Mouse (Mus musculus): ENCODE results near the gene Prkag1. TPM values are rescaled to one million over a fixed set of nuclear protein-coding genes. Genes with fewer than 3 reads are reported as not detected.

The Prkag1 gene
- polyA plus RNA-seq, 1 experiment, result not detected

DNA sequence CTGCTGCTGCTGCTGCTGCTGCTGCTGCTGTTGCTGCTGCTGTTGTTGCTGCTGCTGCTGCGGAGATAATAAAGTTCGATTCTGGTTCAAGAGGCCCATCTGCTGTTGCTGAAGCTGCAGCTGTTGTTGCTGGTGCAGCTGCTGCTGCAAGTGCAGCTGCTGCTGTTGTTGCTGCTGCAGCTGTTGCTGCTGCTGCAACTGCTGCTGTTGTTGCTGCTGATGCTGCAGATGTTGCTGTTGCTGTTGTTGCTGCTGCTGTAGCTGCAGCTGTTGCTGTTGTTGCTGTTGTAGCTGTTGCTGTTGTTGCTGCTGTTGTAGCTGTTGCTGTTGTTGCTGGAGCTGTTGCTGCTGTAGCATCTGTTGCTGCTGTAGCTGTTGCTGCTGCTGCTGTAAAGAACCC is 13.8 kb upstream of the Prkag1 start:
- Histone ChIP-seq H3K4me3 (ENCODE audit: insufficient read depth, low read depth, low read length) (no peak overlapping the region), H3K4me1 (ENCODE audit: control insufficient read depth, insufficient read depth, low read length) (peaks cover 20% of the 10 kb centered on the region), H3K27ac (ENCODE audit: insufficient read depth, low read depth, low read length) (no peak overlapping the region)
- TF ChIP-seq CTCF (IDR thresholded peaks at IDR 0.05; ENCODE audit: insufficient read depth, low read depth, low read length) (no peak), POLR2A (IDR thresholded peaks at IDR 0.05; ENCODE audit: insufficient read depth, low read depth, low read length) (no peak)
- WGBS, result 88% methylated on average over 2 of the region's 2 CpGs

DNA sequence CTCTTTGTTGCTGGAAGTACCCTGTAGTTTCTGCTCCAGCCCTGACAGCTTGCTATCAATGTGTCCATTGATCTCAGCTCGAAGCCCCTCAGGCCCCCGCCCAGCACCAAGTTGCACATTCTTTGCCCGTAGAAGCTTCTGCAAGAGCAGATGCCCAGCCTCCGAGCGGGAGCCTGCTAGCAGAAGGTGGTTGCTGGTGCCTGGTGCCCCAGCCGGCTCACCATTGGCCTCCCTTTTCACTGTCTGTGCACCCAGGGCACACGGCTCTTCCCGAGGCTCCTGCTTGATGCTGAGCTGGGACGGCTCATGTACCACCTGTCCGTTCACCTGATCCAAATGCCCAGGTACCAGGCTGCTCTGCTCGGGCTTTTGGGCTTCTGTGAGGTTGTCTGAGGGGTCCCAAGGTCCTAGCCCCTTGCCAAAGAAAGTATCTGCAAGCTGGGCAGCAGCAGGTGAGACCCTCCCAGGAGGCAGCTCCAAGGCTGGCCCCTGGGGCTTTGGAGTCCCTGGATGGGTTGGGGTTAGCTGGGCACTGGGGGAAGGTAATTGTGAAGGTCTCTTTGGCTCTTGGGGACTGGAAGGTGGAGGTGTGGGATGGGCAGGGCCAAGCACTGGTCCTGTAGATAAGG is 12.4 kb upstream of the Prkag1 start:
- H3K27ac ChIP-seq (ENCODE audit: insufficient read depth, low read depth, low read length), result no peak overlapping the region
- H3K4me1 ChIP-seq (ENCODE audit: control insufficient read depth, insufficient read depth, low read length), result peaks cover 20% of the 10 kb centered on the region
- H3K4me3 ChIP-seq (ENCODE audit: insufficient read depth, low read depth, low read length), result no peak overlapping the region
- 88% methylated on average over 11 of the region's 11 CpGs for WGBS
- TF ChIP-seq POLR2A (IDR thresholded peaks at IDR 0.05; ENCODE audit: insufficient read depth, low read depth, low read length) (no peak), CTCF (IDR thresholded peaks at IDR 0.05; ENCODE audit: insufficient read depth, low read depth, low read length) (no peak)

DNA sequence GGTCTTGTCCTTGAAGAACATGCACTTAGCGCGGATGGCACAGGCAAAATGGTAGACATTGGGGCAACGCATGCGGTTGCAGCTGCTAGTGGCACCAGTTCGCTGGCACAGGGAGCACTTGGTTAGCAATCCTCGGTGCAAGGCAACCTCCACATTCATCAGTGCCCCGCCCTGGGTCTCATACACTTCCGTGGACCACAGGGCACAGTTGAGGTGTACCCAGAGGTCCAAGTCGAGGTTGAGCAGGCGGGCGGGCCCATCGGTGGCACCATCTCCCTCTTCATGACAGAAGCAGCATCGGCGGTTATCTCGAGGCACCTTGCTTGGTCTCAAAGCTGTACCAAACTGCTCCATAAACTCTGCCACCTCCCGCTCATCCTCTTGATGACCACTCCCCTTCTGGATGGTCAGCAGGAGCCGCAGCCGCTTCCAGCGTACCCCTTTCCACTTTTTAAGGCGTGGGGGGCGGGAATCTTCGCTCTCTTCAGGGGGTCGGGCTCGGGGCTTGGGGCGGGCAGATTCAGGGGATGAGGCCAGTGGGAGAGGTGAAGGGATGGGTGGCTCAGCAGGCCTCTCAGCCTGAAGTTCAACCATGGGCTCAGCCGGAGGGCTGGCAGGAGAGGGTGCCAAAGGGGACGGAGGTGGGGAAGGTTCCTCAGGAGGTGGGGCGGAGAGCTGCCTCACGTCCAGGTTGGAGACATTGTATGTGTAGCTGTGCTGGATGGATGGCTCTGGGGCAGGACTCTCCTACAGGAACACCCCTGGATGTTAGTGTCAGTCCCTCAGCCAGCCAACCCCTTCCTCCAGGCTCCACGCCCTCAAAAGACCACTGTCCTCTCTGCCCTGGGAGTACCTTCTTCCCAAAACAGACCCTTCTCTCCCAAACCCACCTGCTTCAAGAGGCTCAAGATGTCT is 8.6 kb upstream of the Prkag1 start:
- Histone ChIP-seq H3K4me3 (ENCODE audit: insufficient read depth, low read depth, low read length) (no peak overlapping the region), H3K27ac (ENCODE audit: insufficient read depth, low read depth, low read length) (no peak overlapping the region), H3K4me1 (ENCODE audit: control insufficient read depth, insufficient read depth, low read length) (peaks cover 20% of the 10 kb centered on the region)
- 93% methylated on average over 30 of the region's 30 CpGs for WGBS
- TF ChIP-seq POLR2A (IDR thresholded peaks at IDR 0.05; ENCODE audit: insufficient read depth, low read depth, low read length) (no peak), CTCF (IDR thresholded peaks at IDR 0.05; ENCODE audit: insufficient read depth, low read depth, low read length) (no peak)

DNA sequence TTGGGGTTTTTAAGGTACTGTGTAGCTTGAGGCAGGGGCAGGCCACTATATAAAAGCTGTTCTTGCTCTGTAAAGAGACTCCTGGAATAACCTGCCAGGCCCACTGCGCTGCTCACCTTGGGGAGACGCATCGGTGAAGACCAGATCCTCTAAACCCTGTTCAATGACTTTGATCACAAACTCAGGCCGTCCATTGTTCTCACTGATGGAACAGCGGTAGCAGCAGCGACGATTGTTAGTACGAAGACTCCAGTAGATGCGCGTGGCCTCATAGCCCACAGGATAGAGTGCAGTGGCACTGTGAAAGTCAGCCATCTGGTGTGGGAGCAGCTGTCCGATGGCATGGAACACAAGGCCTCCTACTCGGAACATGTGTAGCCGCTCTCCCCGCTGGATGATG is 7.8 kb upstream of the Prkag1 start:
- 93% methylated on average over 14 of the region's 14 CpGs for whole genome bisulfite sequencing
- H3K4me3 ChIP-seq (ENCODE audit: insufficient read depth, low read depth, low read length), result no peak overlapping the region

DNA sequence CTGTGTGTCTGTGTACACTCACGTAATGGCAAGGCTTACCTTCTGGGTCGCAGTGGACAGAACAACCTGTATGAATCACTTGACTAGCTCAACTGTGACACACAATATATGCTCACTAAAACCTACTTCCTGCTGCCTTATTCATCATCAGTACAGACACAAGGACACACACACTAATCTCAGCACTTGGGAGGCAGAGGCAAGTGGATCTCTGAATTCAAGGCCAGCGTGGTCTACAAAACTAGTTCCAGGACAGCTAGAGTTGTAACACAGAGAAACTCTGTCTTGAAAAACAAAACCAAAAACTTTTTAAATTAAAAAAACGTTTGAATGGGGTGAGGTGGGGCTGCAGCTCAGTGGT is 6.4 kb upstream of the Prkag1 start:
- WGBS, result 76% methylated on average over 4 of the region's 4 CpGs
- H3K4me3 ChIP-seq (ENCODE audit: insufficient read depth, low read depth, low read length), result no peak overlapping the region
- peaks cover 8% of the 10 kb centered on the region for H3K4me1 ChIP-seq (ENCODE audit: control insufficient read depth, insufficient read depth, low read length)
- no peak overlapping the region for H3K27ac ChIP-seq (ENCODE audit: insufficient read depth, low read depth, low read length)
- TF ChIP-seq POLR2A (IDR thresholded peaks at IDR 0.05; ENCODE audit: insufficient read depth, low read depth, low read length) (no peak), CTCF (IDR thresholded peaks at IDR 0.05; ENCODE audit: insufficient read depth, low read depth, low read length) (no peak)

More for the DNA sequence above, 7.8 kb upstream of the Prkag1 start:
- TF ChIP-seq CTCF (IDR thresholded peaks at IDR 0.05; ENCODE audit: insufficient read depth, low read depth, low read length), result no peak
- no peak for TF ChIP-seq POLR2A (IDR thresholded peaks at IDR 0.05; ENCODE audit: insufficient read depth, low read depth, low read length)
- no peak overlapping the region for H3K27ac ChIP-seq (ENCODE audit: insufficient read depth, low read depth, low read length)
- peaks cover 20% of the 10 kb centered on the region for H3K4me1 ChIP-seq (ENCODE audit: control insufficient read depth, insufficient read depth, low read length)

DNA sequence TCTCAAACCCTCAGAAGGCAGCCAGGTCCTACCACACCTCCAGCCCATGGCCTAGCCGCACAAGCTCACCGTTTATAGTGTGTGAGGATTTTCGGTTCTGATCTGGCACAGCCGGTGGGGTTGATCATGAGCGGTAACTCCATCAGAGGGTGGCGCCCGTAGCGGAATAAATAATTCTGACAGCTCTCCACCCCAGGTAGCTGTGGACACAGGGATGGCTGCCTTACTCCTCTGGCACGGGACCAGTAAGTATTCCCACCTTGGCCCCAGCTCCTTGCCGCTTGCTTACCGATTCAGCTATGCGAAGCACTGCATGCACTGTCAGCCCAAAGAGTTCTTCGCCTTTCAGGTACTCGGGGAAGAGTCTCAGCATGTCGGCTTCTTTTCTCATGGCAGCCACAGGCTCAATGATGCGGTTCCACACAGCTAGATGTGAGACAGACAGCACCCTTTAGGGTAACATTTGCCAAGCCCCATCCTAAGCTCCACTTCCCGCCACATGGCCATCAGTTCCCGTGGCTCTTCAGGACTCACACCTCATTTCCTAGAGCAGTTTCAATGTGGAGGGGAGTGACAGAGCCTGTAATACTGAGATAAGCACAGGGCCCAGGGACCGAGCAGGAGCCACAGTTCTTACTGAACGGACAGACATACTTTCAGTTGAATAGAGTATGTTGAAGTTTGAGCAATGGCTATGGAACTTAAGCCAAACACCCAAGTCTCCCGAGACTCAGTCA is 5.9 kb upstream of the Prkag1 start:
- H3K27ac ChIP-seq (ENCODE audit: insufficient read depth, low read depth, low read length), result no peak overlapping the region
- no peak overlapping the region for H3K4me3 ChIP-seq (ENCODE audit: insufficient read depth, low read depth, low read length)

DNA sequence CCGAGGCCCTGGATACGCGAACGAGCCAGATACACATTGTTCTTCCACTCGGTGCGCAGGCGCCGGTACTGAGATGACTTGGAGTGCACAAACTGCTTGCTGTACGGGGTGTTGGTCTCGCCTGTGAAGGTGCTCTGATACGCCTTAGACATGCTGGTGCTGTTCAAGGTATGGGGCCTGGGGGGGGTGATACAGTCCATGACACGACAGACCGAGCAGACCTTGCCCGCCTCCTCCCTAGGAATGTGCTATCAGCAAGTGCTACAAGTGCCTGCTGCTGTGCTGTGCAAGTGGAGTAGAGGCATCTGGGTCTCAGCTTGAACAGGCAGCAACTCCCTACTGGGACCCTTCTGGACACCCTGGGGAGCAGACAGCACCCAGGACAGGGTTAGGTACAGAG is 4.0 kb upstream of the Prkag1 start:
- H3K4me1 ChIP-seq (ENCODE audit: control insufficient read depth, insufficient read depth, low read length), result 0 out of 2 replicates have a peak, but pooled peaks cover 3% of the 10 kb centered on the region
- 94% methylated on average over 14 of the region's 14 CpGs for WGBS
- no peak overlapping the region for H3K4me3 ChIP-seq (ENCODE audit: insufficient read depth, low read depth, low read length)
- no peak for TF ChIP-seq CTCF (IDR thresholded peaks at IDR 0.05; ENCODE audit: insufficient read depth, low read depth, low read length)
- no peak overlapping the region for H3K27ac ChIP-seq (ENCODE audit: insufficient read depth, low read depth, low read length)

More for the DNA sequence above, 5.9 kb upstream of the Prkag1 start:
- TF ChIP-seq CTCF (IDR thresholded peaks at IDR 0.05; ENCODE audit: insufficient read depth, low read depth, low read length) (no peak), POLR2A (IDR thresholded peaks at IDR 0.05; ENCODE audit: insufficient read depth, low read depth, low read length) (no peak)
- WGBS, result 94% methylated on average over 21 of the region's 21 CpGs
- H3K4me1 ChIP-seq (ENCODE audit: control insufficient read depth, insufficient read depth, low read length), result peaks cover 7% of the 10 kb centered on the region; the same call in 1 of the 2 replicates

DNA sequence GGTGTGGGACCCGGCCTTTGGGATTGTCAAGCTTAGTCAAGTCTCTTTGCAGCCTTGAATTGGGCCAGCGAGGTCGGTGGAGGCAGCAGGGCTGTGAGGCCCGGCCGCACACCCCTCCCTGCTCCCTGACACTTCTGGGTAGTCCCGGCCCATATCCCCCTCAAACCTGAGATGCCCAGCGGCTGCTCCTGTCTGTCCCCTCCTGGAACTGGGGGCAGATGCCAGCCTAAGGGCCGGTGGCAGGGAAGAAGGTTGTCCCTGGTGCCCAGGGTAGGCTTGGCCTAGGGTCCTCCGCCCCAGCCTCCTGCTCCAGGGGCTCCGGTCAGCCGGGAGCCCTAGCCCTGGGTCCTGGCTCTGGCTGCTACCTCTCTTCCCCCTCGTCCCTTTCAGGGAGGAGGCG is 2.7 kb upstream of the Prkag1 start:
- no peak overlapping the region for H3K27ac ChIP-seq (ENCODE audit: insufficient read depth, low read depth, low read length)
- 85% methylated on average over 13 of the region's 13 CpGs for WGBS

More for the DNA sequence above, 2.7 kb upstream of the Prkag1 start:
- TF ChIP-seq POLR2A (IDR thresholded peaks at IDR 0.05; ENCODE audit: insufficient read depth, low read depth, low read length), result no peak
- TF ChIP-seq CTCF (IDR thresholded peaks at IDR 0.05; ENCODE audit: insufficient read depth, low read depth, low read length), result no peak
- Histone ChIP-seq H3K4me1 (ENCODE audit: control insufficient read depth, insufficient read depth, low read length) (peaks cover 5% of the 10 kb centered on the region; the same call in 1 of the 2 replicates), H3K4me3 (ENCODE audit: insufficient read depth, low read depth, low read length) (no peak overlapping the region)

All from olfactory bulb, adult 2 months (tissue).